Mouse (Mus musculus) olfactory bulb, adult 2 months (tissue): Measurements from ENCODE around the gene Pde3a.

Source experiments
- CTCF ChIP-seq: fragments of 200-500 bp; IDR thresholded peaks from 2 replicates; pipeline ENCODE4 v1.5.1; 2012; ENCODE audit warnings: low read depth, mild to moderate bottlenecking, low read length, moderate library complexity; ENCODE audit not compliant: insufficient read depth
- POLR2A ChIP-seq: fragments of 200-500 bp; IDR thresholded peaks from 2 replicates; pipeline ENCODE4 v1.6.1; 2012; ENCODE audit warnings: mild to moderate bottlenecking, low read depth, low read length, moderate library complexity; ENCODE audit not compliant: insufficient read depth

DNA sequence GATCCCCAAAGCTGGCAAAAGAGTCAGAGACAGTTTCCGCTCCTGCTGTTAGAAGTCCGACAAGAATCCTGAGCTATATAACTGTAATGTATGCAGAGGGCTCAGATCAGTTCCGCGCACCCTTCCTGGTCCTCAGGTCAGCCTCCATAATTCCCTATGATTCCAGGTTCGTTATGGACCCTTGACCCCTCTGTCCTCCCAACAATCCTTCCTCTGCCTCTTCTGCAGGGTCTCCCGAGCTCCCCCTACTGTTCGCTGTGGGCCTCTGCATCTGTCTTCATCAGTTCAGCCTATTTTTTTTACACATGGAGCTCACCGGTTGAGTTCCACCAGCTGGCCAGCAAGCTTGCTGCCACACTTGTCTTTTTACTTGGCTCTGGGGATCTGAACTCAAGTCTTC lies 88.6 kb downstream of the Pde3a start:
- TF ChIP-seq CTCF (peak; percentile 38; the same call in 1 of the 2 replicates), POLR2A (no peak)
